Comparison of ENCODE assay signal across 10 mouse cellular contexts in the genomic region with DNA sequence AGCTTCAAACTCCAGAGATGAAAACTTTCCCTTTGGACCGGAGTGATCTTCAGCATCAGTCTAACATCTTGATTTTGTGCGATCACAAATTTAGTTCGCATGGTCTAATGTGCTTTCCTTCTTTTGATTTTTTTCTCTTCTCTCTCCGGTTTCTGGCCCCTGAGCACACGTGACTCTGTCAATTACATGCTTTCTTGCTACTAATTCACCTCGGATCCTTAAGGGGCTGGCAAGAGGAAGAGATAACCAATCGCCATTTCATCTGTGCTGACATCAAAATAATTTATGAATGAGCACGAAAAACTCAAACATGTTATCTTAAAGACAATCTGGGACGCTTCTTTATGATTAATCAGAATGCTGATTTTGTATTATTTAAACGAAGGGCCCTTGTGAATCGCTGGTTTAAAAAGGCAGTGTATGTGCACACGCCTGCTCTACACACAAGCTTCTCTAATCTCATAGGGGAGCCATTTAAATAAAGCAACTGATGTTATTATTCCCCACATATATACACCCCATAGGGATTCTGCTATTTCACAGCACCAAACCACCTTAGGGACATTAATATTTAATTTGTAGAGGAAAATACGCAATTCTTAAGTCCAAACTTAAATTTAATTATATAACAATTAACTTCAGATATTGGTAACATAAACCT. TPM values are rescaled to one million over a fixed set of nuclear protein-coding genes. Genes with fewer than 3 reads are reported as not detected.
A peak's percentile ranks its signal among the peaks of the same experiment; 100 is the strongest.
DNase-seq lines count a peak whose midpoint lies in the region; ATAC-seq lines count a peak whose summit lies in the region.
"Had no signal": no experiment of that assay in that cellular context is flagged by ENCODE, and none has a peak within 500 bp of the region (broad histone marks: within the 10 kb centered on the region; RNA-seq: fewer than 3 reads in every experiment).

No protein-coding gene starts in this region.

- no peaks in the 10 kb centered on the region for H3K36me3 ChIP-seq in heart, embryonic 15.5 days
- no peaks in the 10 kb centered on the region for H3K36me3 ChIP-seq in hindbrain, embryonic 15.5 days
- H3K36me3 ChIP-seq in midbrain, embryonic 16.5 days (ENCODE audit: control insufficient read depth, insufficient read depth, low read length): no peaks in the 10 kb centered on the region

- DNase-seq in heart, adult 8-10 months (ENCODE audit: low spot score): no peak
- peak; percentile 35 for DNase-seq in c-Kit-positive CD71-positive TER-119-positive erythroid progenitor cells, embryonic 14.5 days (ENCODE audit: low spot score)
- no peak for DNase-seq in ovary, postnatal 36 days (ENCODE audit: low spot score)
- DNase-seq in gastrocnemius, postnatal 4 days (ENCODE audit: low spot score in 2 of 2): no peak
- no peak for DNase-seq in kidney, adult 9 months
- DNase-seq: cerebellum, adult 8-10 months had no signal

- H3K27me3 ChIP-seq in heart, embryonic 15.5 days: peaks cover 2% of the 10 kb centered on the region; the same call in 1 of the 2 replicates
- H3K27me3 ChIP-seq in hindbrain, embryonic 15.5 days: peaks cover 14% of the 10 kb centered on the region
- peaks cover 10% of the 10 kb centered on the region for H3K27me3 ChIP-seq in midbrain, embryonic 16.5 days (ENCODE audit: control insufficient read depth, insufficient read depth, low read depth, low read length)

- no peaks in the 10 kb centered on the region for H3K9me3 ChIP-seq in heart, embryonic 15.5 days (replicated peaks)
- no peaks in the 10 kb centered on the region for H3K9me3 ChIP-seq in hindbrain, embryonic 15.5 days
- H3K9me3 ChIP-seq in midbrain, embryonic 16.5 days (replicated peaks; ENCODE audit: control insufficient read depth, low read length, poor library complexity, severe bottlenecking): no peaks in the 10 kb centered on the region

- ATAC-seq in heart, embryonic 15.5 days (replicated peaks; ENCODE audit: insufficient number of reproducible peaks, insufficient read depth, low FRiP score, low read depth): no peak
- ATAC-seq in hindbrain, embryonic 15.5 days (ENCODE audit: low FRiP score, low read depth): peak; percentile 59; the same call in 1 of the 2 replicates
- ATAC-seq in midbrain, embryonic 16.5 days: peak; percentile 58
- ATAC-seq: Patski had no signal

- peak overlapping the region; percentile 48 for H3K9ac ChIP-seq in heart, embryonic 15.5 days
- peak overlapping the region; percentile 18; the same call in 1 of the 2 replicates for H3K9ac ChIP-seq in hindbrain, embryonic 15.5 days
- no peak overlapping the region for H3K9ac ChIP-seq in midbrain, embryonic 16.5 days (ENCODE audit: low read depth, low read length)

- peak overlapping the region; percentile 69 for H3K4me2 ChIP-seq in heart, embryonic 15.5 days
- peak overlapping the region; percentile 59 for H3K4me2 ChIP-seq in hindbrain, embryonic 15.5 days
- H3K4me2 ChIP-seq in midbrain, embryonic 16.5 days (ENCODE audit: low read length): peak overlapping the region; percentile 56

- H3K27ac ChIP-seq in heart, embryonic 15.5 days: peak overlapping the region; percentile 78
- H3K27ac ChIP-seq in hindbrain, embryonic 15.5 days (replicated peaks): no peak overlapping the region
- H3K27ac ChIP-seq in midbrain, embryonic 16.5 days (ENCODE audit: low read length): no peak overlapping the region

- peak overlapping the region; percentile 58 for H3K4me3 ChIP-seq in heart, embryonic 15.5 days
- peak overlapping the region; percentile 34 for H3K4me3 ChIP-seq in hindbrain, embryonic 15.5 days
- H3K4me3 ChIP-seq in midbrain, embryonic 16.5 days (ENCODE audit: low read depth, low read length): peak overlapping the region; percentile 29

- peaks cover 15% of the 10 kb centered on the region for H3K4me1 ChIP-seq in heart, embryonic 15.5 days (replicated peaks)
- peaks cover 24% of the 10 kb centered on the region for H3K4me1 ChIP-seq in hindbrain, embryonic 15.5 days (replicated peaks)
- peaks cover 16% of the 10 kb centered on the region for H3K4me1 ChIP-seq in midbrain, embryonic 16.5 days (ENCODE audit: control insufficient read depth, insufficient read depth, low read length)

- 2% methylated on average over 13 of the region's 13 CpGs for WGBS in heart, embryonic 15.5 days
- WGBS in hindbrain, embryonic 15.5 days: 2% methylated on average over 13 of the region's 13 CpGs
- WGBS in midbrain, embryonic 16.5 days: 2% methylated on average over 13 of the region's 13 CpGs

RNA-seq across cellular contexts. Expression of a gene that starts 16.0 kb away (rescaled TPM):
- polyA plus RNA-seq in heart, embryonic 15.5 days (2015; fragmentation: Nextera tagmentation; extraction: Ambion mirVana): 2.2 and 3.5 TPM in 2 replicates
- total RNA-seq in heart, adult 8-10 months (2022): under 1 TPM; 0.17 to 0.31 (median 0.26) TPM
- 6.5 and 7.5 TPM in 2 replicates for polyA plus RNA-seq in hindbrain, embryonic 15.5 days (2015; fragmentation: Nextera tagmentation; extraction: Ambion mirVana)
- polyA plus RNA-seq in midbrain, embryonic 16.5 days (2015; fragmentation: Nextera tagmentation; extraction: Ambion mirVana): 7.0 and 9.6 TPM in 2 replicates
- not detected for total RNA-seq in gastrocnemius, postnatal 4 days (2021)
- polyA plus RNA-seq: Patski had no signal
